Mouse (Mus musculus) olfactory bulb, adult 2 months (tissue): ENCODE results near the gene Syngap1.

ENCODE experiments used
- CTCF ChIP-seq: fragments of 200-500 bp; IDR thresholded peaks from 2 replicates; pipeline ENCODE4 v1.5.1; 2012; ENCODE audit warnings: low read depth, mild to moderate bottlenecking, low read length, moderate library complexity; ENCODE audit not compliant: insufficient read depth
- POLR2A ChIP-seq: fragments of 200-500 bp; IDR thresholded peaks from 2 replicates; pipeline ENCODE4 v1.6.1; 2012; ENCODE audit warnings: mild to moderate bottlenecking, low read depth, low read length, moderate library complexity; ENCODE audit not compliant: insufficient read depth

DNA sequence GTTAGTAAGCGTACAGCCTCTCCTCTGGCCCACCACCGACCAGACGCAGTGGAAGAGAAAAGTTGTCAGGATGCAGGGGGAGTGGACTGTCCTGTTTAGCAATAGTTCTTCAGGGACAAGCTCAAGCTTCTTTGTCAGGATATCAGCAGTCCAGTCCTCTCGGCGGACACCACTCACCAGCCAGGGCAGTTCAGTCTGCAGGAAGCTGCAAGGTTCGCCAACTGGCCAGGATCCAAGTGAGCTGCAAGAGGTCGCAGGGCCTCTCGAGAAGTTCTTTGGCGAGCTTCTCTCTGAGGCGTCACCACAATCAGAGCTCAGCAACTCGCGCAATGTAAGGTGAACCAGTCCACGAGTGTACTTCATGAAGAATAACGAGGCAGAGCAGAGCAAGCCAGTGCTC lies 53.4 kb downstream of the Syngap1 start:
- no peak for TF ChIP-seq CTCF
- no peak for TF ChIP-seq POLR2A
